Comparison of ENCODE assay signal across 30 mouse cellular contexts in genomic region chr1:72568725-72569124, GRCm38 (mm10). TPM values are rescaled to one million over a fixed set of nuclear protein-coding genes. Genes with fewer than 3 reads are reported as not detected.
"Had no signal": no experiment of that assay in that cellular context is flagged by ENCODE, and none has a peak within 500 bp of the region (broad histone marks: within the 10 kb centered on the region; RNA-seq: fewer than 3 reads in every experiment).

No protein-coding gene starts in this region.

- H3K4me1 ChIP-seq: heart, embryonic 13.5 days; heart, embryonic 15.5 days; limb, embryonic 13.5 days; limb, embryonic 15.5 days; liver, embryonic 12.5 days had no signal

- H3K9me3 ChIP-seq: heart, embryonic 13.5 days; heart, embryonic 15.5 days; hindbrain, embryonic 13.5 days; hindbrain, embryonic 15.5 days; limb, embryonic 13.5 days; limb, embryonic 15.5 days; liver, embryonic 12.5 days had no signal

- DNase-seq: gastrocnemius, adult 2 months; gastrocnemius, postnatal 10 days; gastrocnemius, postnatal 25 days; heart, adult 2 months; heart, postnatal 14 days; heart, postnatal 36 days; kidney, adult 18-20 months; kidney, adult 8-10 months; kidney, postnatal 10 days; kidney, postnatal 25 days; kidney, postnatal 4 days; layer of hippocampus, adult 9-11 months; layer of hippocampus, postnatal 36 days; left cerebral cortex, postnatal 4 days had no signal

- H3K27me3 ChIP-seq: heart, embryonic 13.5 days; heart, embryonic 15.5 days; hindbrain, embryonic 13.5 days; hindbrain, embryonic 15.5 days; limb, embryonic 13.5 days; limb, embryonic 15.5 days; liver, embryonic 12.5 days had no signal

- H3K4me3 ChIP-seq: gastrocnemius, adult 2 months; heart, adult 2 months; heart, embryonic 13.5 days; heart, embryonic 15.5 days; hindbrain, embryonic 13.5 days; hindbrain, embryonic 15.5 days; limb, embryonic 13.5 days; limb, embryonic 15.5 days; liver, embryonic 12.5 days had no signal

- H3K9ac ChIP-seq: heart, embryonic 13.5 days; heart, embryonic 15.5 days; hindbrain, embryonic 13.5 days; hindbrain, embryonic 15.5 days; limb, embryonic 13.5 days; limb, embryonic 15.5 days; liver, embryonic 12.5 days; liver, embryonic 14.5 days had no signal

- H3K4me2 ChIP-seq: heart, embryonic 11.5 days; heart, embryonic 13.5 days; heart, embryonic 15.5 days; hindbrain, embryonic 13.5 days; hindbrain, embryonic 15.5 days; limb, embryonic 13.5 days; limb, embryonic 15.5 days; liver, embryonic 12.5 days had no signal

- H3K36me3 ChIP-seq: heart, embryonic 13.5 days; heart, embryonic 15.5 days; hindbrain, embryonic 13.5 days; hindbrain, embryonic 15.5 days; limb, embryonic 13.5 days; limb, embryonic 15.5 days; liver, embryonic 12.5 days had no signal

- ATAC-seq: hindbrain, postnatal 0 days; intestine, postnatal 0 days; liver, embryonic 12.5 days had no signal

- H3K27ac ChIP-seq: gastrocnemius, adult 2 months; heart, adult 2 months; heart, embryonic 13.5 days; heart, embryonic 15.5 days; hindbrain, embryonic 13.5 days; hindbrain, embryonic 15.5 days; hindbrain, postnatal 0 days; limb, embryonic 13.5 days; limb, embryonic 15.5 days; liver, embryonic 12.5 days; liver, embryonic 14.5 days had no signal

RNA-seq across cellular contexts. Expression of gene March4, which starts 32.0 kb away (rescaled TPM):
- total RNA-seq: heart, adult 2 months; heart, postnatal 36 days; hematopoietic stem cell, adult 5-6 weeks; liver, adult 2 months had no signal
- polyA plus RNA-seq: heart, embryonic 11.5 days; heart, embryonic 13.5 days; heart, postnatal 0 days; kidney, embryonic 14.5 days; limb, embryonic 11.5 days; limb, embryonic 13.5 days; limb, embryonic 15.5 days; liver, adult 2 months; liver, embryonic 12.5 days; liver, embryonic 14.5 days had no signal
